Mouse (Mus musculus): ENCODE measurements around the gene Serbp1. TPM values are rescaled to one million over a fixed set of nuclear protein-coding genes. Genes with fewer than 3 reads are reported as not detected.
A peak's percentile ranks its signal among the peaks of the same experiment; 100 is the strongest.
"Not testable (repeated sequence)": the region's sequence is repeated elsewhere in the genome, so short reads cannot be mapped to it uniquely, and the experiment has no call there.

The Serbp1 gene
- polyA plus RNA-seq, 1 experiment from 2014 or later: 281 TPM

- H3K9ac ChIP-seq (ENCODE audit: low read length): no peak overlapping the region
- H3K36me3 ChIP-seq (ENCODE audit: control insufficient read depth, insufficient read depth, low read length): no peaks in the 10 kb centered on the region
- no peaks in the 10 kb centered on the region for H3K4me1 ChIP-seq (replicated peaks; ENCODE audit: control insufficient read depth, insufficient read depth)
- H3K27me3 ChIP-seq (ENCODE audit: control insufficient read depth, insufficient read depth, low read length): no peaks in the 10 kb centered on the region
- H3K4me3 ChIP-seq (ENCODE audit: low read depth, low read length): no peak overlapping the region
- no peaks in the 10 kb centered on the region for H3K9me3 ChIP-seq (ENCODE audit: control insufficient read depth, low read length)
- TF ChIP-seq EP300 (optimal IDR thresholded peaks at IDR 0.05) (no peak), CTCF (IDR thresholded peaks at IDR 0.05; ENCODE audit: low read depth) (no peak)
- WGBS: 68% methylated on average over 1 of the region's 1 CpGs
- no peak for DNase-seq (ENCODE audit: low spot score)
- ATAC-seq (ENCODE audit: low FRiP score, low TSS enrichment): no peak
- H3K27ac ChIP-seq (replicated peaks): no peak overlapping the region
- no peak overlapping the region for H3K4me2 ChIP-seq (replicated peaks; ENCODE audit: low read depth)
Measured at GRCm38 (mm10) chr6:67217846-67218245, 20.1 kb upstream of the Serbp1 start.

GRCm38 (mm10) chr6:67218566-67218965, 19.4 kb upstream of the Serbp1 start:
- H3K27ac ChIP-seq (replicated peaks): no peak overlapping the region
- no peaks in the 10 kb centered on the region for H3K36me3 ChIP-seq (ENCODE audit: control insufficient read depth, insufficient read depth, low read length)
- H3K4me2 ChIP-seq (replicated peaks; ENCODE audit: low read depth): no peak overlapping the region
- ATAC-seq (ENCODE audit: low FRiP score, low TSS enrichment) (no peak), DNase-seq (ENCODE audit: low spot score) (no peak)
- H3K4me3 ChIP-seq (ENCODE audit: low read depth, low read length): no peak overlapping the region
- no peak for TF ChIP-seq CTCF (IDR thresholded peaks at IDR 0.05; ENCODE audit: low read depth)
- no peak for TF ChIP-seq EP300 (optimal IDR thresholded peaks at IDR 0.05)
- no peaks in the 10 kb centered on the region for H3K9me3 ChIP-seq (ENCODE audit: control insufficient read depth, low read length)
- H3K4me1 ChIP-seq (replicated peaks; ENCODE audit: control insufficient read depth, insufficient read depth): no peaks in the 10 kb centered on the region
- H3K9ac ChIP-seq (ENCODE audit: low read length): no peak overlapping the region
- no peaks in the 10 kb centered on the region for H3K27me3 ChIP-seq (ENCODE audit: control insufficient read depth, insufficient read depth, low read length)

GRCm38 (mm10) chr6:67219931-67220330, 18.0 kb upstream of the Serbp1 start:
- not testable (repeated sequence) for H3K4me2 ChIP-seq (replicated peaks; ENCODE audit: low read depth)

GRCm38 (mm10) chr6:67220731-67221130, 17.2 kb upstream of the Serbp1 start:
- Histone ChIP-seq H3K9me3 (ENCODE audit: control insufficient read depth, low read length) (no peaks in the 10 kb centered on the region), H3K36me3 (ENCODE audit: control insufficient read depth, insufficient read depth, low read length) (no peaks in the 10 kb centered on the region), H3K9ac (ENCODE audit: low read length) (no peak overlapping the region), H3K27ac (replicated peaks) (no peak overlapping the region), H3K4me2 (replicated peaks; ENCODE audit: low read depth) (no peak overlapping the region), H3K4me3 (ENCODE audit: low read depth, low read length) (no peak overlapping the region), H3K4me1 (replicated peaks; ENCODE audit: control insufficient read depth, insufficient read depth) (no peaks in the 10 kb centered on the region), H3K27me3 (ENCODE audit: control insufficient read depth, insufficient read depth, low read length) (no peaks in the 10 kb centered on the region)
- ATAC-seq (ENCODE audit: low FRiP score, low TSS enrichment) (no peak), DNase-seq (ENCODE audit: low spot score) (no peak)
- TF ChIP-seq CTCF (IDR thresholded peaks at IDR 0.05; ENCODE audit: low read depth): no peak
- TF ChIP-seq EP300 (optimal IDR thresholded peaks at IDR 0.05): no peak

More at GRCm38 (mm10) chr6:67219931-67220330, 18.0 kb upstream of the Serbp1 start:
- not testable (repeated sequence) for ATAC-seq (ENCODE audit: low FRiP score, low TSS enrichment); H3K9ac ChIP-seq (ENCODE audit: low read length); DNase-seq (ENCODE audit: low spot score); H3K4me3 ChIP-seq (ENCODE audit: low read depth, low read length); H3K9me3 ChIP-seq (ENCODE audit: control insufficient read depth, low read length); H3K27ac ChIP-seq (replicated peaks); H3K4me1 ChIP-seq (replicated peaks; ENCODE audit: control insufficient read depth, insufficient read depth); H3K36me3 ChIP-seq (ENCODE audit: control insufficient read depth, insufficient read depth, low read length); H3K27me3 ChIP-seq (ENCODE audit: control insufficient read depth, insufficient read depth, low read length)
- 86% methylated on average over 14 of the region's 14 CpGs for WGBS

GRCm38 (mm10) chr6:67223082-67223481, 14.9 kb upstream of the Serbp1 start:
- Histone ChIP-seq H3K27me3 (ENCODE audit: control insufficient read depth, insufficient read depth, low read length) (no peaks in the 10 kb centered on the region), H3K4me3 (ENCODE audit: low read depth, low read length) (no peak overlapping the region), H3K27ac (replicated peaks) (no peak overlapping the region), H3K4me1 (replicated peaks; ENCODE audit: control insufficient read depth, insufficient read depth) (no peaks in the 10 kb centered on the region), H3K9me3 (ENCODE audit: control insufficient read depth, low read length) (no peaks in the 10 kb centered on the region), H3K9ac (ENCODE audit: low read length) (no peak overlapping the region), H3K36me3 (ENCODE audit: control insufficient read depth, insufficient read depth, low read length) (no peaks in the 10 kb centered on the region), H3K4me2 (replicated peaks; ENCODE audit: low read depth) (no peak overlapping the region)
- DNase-seq (ENCODE audit: low spot score) (no peak), ATAC-seq (ENCODE audit: low FRiP score, low TSS enrichment) (no peak)
- WGBS: 75% methylated on average over 1 of the region's 1 CpGs
- no peak for TF ChIP-seq CTCF (IDR thresholded peaks at IDR 0.05; ENCODE audit: low read depth)
- TF ChIP-seq EP300 (optimal IDR thresholded peaks at IDR 0.05): no peak

- Histone ChIP-seq H3K27ac (replicated peaks) (peak overlapping the region; percentile 24; the same call in 1 of the 2 replicates), H3K9me3 (ENCODE audit: control insufficient read depth, low read length) (no peaks in the 10 kb centered on the region), H3K36me3 (ENCODE audit: control insufficient read depth, insufficient read depth, low read length) (no peaks in the 10 kb centered on the region), H3K27me3 (ENCODE audit: control insufficient read depth, insufficient read depth, low read length) (no peaks in the 10 kb centered on the region), H3K9ac (ENCODE audit: low read length) (no peak overlapping the region), H3K4me3 (ENCODE audit: low read depth, low read length) (no peak overlapping the region), H3K4me2 (replicated peaks; ENCODE audit: low read depth) (no peak overlapping the region), H3K4me1 (replicated peaks; ENCODE audit: control insufficient read depth, insufficient read depth) (no peaks in the 10 kb centered on the region)
- DNase-seq (ENCODE audit: low spot score) (no peak), ATAC-seq (ENCODE audit: low FRiP score, low TSS enrichment) (peak; percentile 45; the same call in 1 of the 2 replicates)
- TF ChIP-seq CTCF (IDR thresholded peaks at IDR 0.05; ENCODE audit: low read depth) (no peak), EP300 (optimal IDR thresholded peaks at IDR 0.05) (no peak)
- WGBS: 32% methylated on average over 1 of the region's 1 CpGs
Measured at GRCm38 (mm10) chr6:67223499-67223898, 14.5 kb upstream of the Serbp1 start.
